Mouse (Mus musculus) left cerebral cortex, postnatal 10 days (tissue): ENCODE data around the gene Abcc3. TPM values are rescaled to one million over a fixed set of nuclear protein-coding genes. Genes with fewer than 3 reads are reported as not detected.

Experiments
- DNase-seq, 2 experiments: peaks; one replicate each; pipeline ENCODE4 v3.0.0; 2021 to 2022; ENCODE audit warnings: low spot score in 2 of 2, mixed read lengths in 1 of 2; ENCODE audit errors: extremely low spot score in 1 of 2
- intact Hi-C: fragments of 180-260 bp; cut with DNase I; formaldehyde crosslinking; loops from one replicate; pipeline ENCODE4 v1.15.1; 2025
- total RNA-seq, 2 experiments: library from RNA; stranded (reverse); gene quantifications; 2 replicates each; pipeline ENCODE4 v1.2.3; 2021

The Abcc3 gene
- total RNA-seq, 2 experiments from 2014 or later = 1.6 to 2.1 TPM

GRCm38 (mm10) chr11:94338347-94338746 lies 54.5 kb downstream of the Abcc3 start:
- no peak for DNase-seq
- intact Hi-C loops = no loop called here

GRCm38 (mm10) chr11:94336551-94336950 lies 56.2 kb downstream of the Abcc3 start:
- intact Hi-C loops = no loop called here
- no peak for DNase-seq

GRCm38 (mm10) chr11:94334386-94334968 lies 58.3 kb downstream of the Abcc3 start:
- DNase-seq = no peak
- intact Hi-C loops = loop anchor here (5.0 kb wide), 1 partner anchor 213 kb away; the partner anchor contains the start of gene Rsad1

GRCm38 (mm10) chr11:94332726-94333125 lies 60.1 kb downstream of the Abcc3 start:
- DNase-seq = no peak
- intact Hi-C loops = loop anchor here (5.0 kb wide), 1 partner anchor 215 kb away; the partner anchor contains the start of gene Rsad1

GRCm38 (mm10) chr11:94330211-94330610 lies 62.6 kb downstream of the Abcc3 start:
- intact Hi-C loops = loop anchor here (5.0 kb wide), 1 partner anchor 217 kb away; the partner anchor contains the start of gene Rsad1

GRCm38 (mm10) chr11:94329270-94329891 lies 63.4 kb downstream of the Abcc3 start:
- intact Hi-C loops = no loop called here
- peak in 1 of 2 experiments; percentile 71 for DNase-seq

More at GRCm38 (mm10) chr11:94330211-94330610, 62.6 kb downstream of the Abcc3 start:
- no peak for DNase-seq

GRCm38 (mm10) chr11:94328644-94329025 lies 64.2 kb downstream of the Abcc3 start:
- intact Hi-C loops = no loop called here

GRCm38 (mm10) chr11:94327693-94328643 lies 64.8 kb downstream of the Abcc3 start, which contains the start of gene Ankrd40:
TSS of gene Ankrd40 (plus strand) at chr11:94328001.
- intact Hi-C loops = no loop called here
- DNase-seq = peak; percentile 96

More at GRCm38 (mm10) chr11:94328644-94329025, 64.2 kb downstream of the Abcc3 start:
- DNase-seq = no peak

GRCm38 (mm10) chr11:94326961-94327411 lies 65.8 kb downstream of the Abcc3 start:
- intact Hi-C loops = no loop called here
- DNase-seq = no peak

GRCm38 (mm10) chr11:94324618-94325017 lies 68.2 kb downstream of the Abcc3 start:
- intact Hi-C loops = no loop called here

GRCm38 (mm10) chr11:94323271-94323925 lies 69.4 kb downstream of the Abcc3 start:
- intact Hi-C loops = no loop called here
- DNase-seq = no peak

More at GRCm38 (mm10) chr11:94324618-94325017, 68.2 kb downstream of the Abcc3 start:
- DNase-seq = no peak

- DNase-seq = no peak
- intact Hi-C loops = no loop called here
Observed at GRCm38 (mm10) chr11:94322636-94323035, 70.2 kb downstream of the Abcc3 start.

- DNase-seq = peak; percentile 89 to 97
- intact Hi-C loops = no loop called here
Observed at GRCm38 (mm10) chr11:94321931-94322400, 70.8 kb downstream of the Abcc3 start, which contains the start of gene Luc7l3. TSS of gene Luc7l3 (minus strand) at chr11:94321988.

GRCm38 (mm10) chr11:94320969-94321930 lies 71.5 kb downstream of the Abcc3 start:
- intact Hi-C loops = no loop called here
- DNase-seq = peak in 1 of 2 experiments; percentile 80

- intact Hi-C loops = no loop called here
Observed at GRCm38 (mm10) chr11:94318056-94318455, 74.7 kb downstream of the Abcc3 start.

GRCm38 (mm10) chr11:94317515-94317914 lies 75.3 kb downstream of the Abcc3 start:
- intact Hi-C loops = no loop called here
- DNase-seq = no peak

More at GRCm38 (mm10) chr11:94318056-94318455, 74.7 kb downstream of the Abcc3 start:
- no peak for DNase-seq

- no peak for DNase-seq
- intact Hi-C loops = no loop called here
Observed at GRCm38 (mm10) chr11:94317014-94317413, 75.8 kb downstream of the Abcc3 start.
